Mouse (Mus musculus) erythroblast, adult 5-6 weeks (primary cell): ENCODE data around the gene Folh1. TPM values are rescaled to one million over a fixed set of nuclear protein-coding genes. Genes with fewer than 3 reads are reported as not detected.
"Not testable (repeated sequence)": the region's sequence is repeated elsewhere in the genome, so short reads cannot be mapped to it uniquely, and the experiment has no call there.

Experiments used
- ATAC-seq: replicated peaks from 2 replicates; pipeline ENCODE4 v1.8.0; 2016; ENCODE audit warnings: moderate number of reproducible peaks, mild to moderate bottlenecking, moderate TSS enrichment, inconsistent platforms; ENCODE audit not compliant: poor library complexity, low FRiP score, severe bottlenecking
- total RNA-seq, 2 experiments: library from RNA; stranded (forward) in 1 of 2; stranded (reverse) in 1 of 2; fragments of 150-400 nt in 1 of 2; fragments of 200-764, 138-1000 nt in 1 of 2; gene quantifications; 2 replicates each; pipeline versions ENCODE4 v1.2.3 to v1.2.4; 2015 to 2017; ENCODE audit warnings: low replicate concordance in 2 of 2

The Folh1 gene
- not detected in 2 replicates for total RNA-seq (2015; ENCODE audit: low replicate concordance)
- not detected in 2 replicates for total RNA-seq (2017; ENCODE audit: low replicate concordance)

- ATAC-seq, result no peak
Observed at GRCm38 (mm10) chr7:86775617-86776325, at the start of gene Folh1. Gene Folh1, minus strand, starts transcription at chr7:86775943.

GRCm38 (mm10) chr7:86816466-86816865 lies 40.7 kb upstream of the Folh1 start:
- ATAC-seq, result no peak

GRCm38 (mm10) chr7:86815716-86816115 lies 40.0 kb upstream of the Folh1 start:
- not testable (repeated sequence) for ATAC-seq

DNA sequence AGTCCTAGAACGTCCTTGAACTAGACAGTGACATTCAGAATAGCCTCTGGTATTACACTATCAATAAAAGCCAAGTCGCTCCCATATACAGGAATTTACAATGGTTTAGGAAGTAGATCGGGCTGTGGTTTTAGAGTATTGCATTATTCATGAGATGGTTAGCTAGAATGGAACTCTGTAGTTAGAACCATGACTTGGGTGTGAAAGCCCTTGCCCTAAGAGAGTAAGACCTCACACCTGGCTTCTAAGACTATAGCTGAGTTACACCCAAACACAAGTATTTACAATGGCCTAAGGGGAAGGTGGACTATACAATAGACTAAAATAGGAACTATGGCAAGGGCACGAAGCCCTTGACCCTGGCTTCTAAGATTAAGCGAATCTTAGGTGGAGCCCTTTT lies 39.5 kb upstream of the Folh1 start:
- ATAC-seq, result not testable (repeated sequence)

DNA sequence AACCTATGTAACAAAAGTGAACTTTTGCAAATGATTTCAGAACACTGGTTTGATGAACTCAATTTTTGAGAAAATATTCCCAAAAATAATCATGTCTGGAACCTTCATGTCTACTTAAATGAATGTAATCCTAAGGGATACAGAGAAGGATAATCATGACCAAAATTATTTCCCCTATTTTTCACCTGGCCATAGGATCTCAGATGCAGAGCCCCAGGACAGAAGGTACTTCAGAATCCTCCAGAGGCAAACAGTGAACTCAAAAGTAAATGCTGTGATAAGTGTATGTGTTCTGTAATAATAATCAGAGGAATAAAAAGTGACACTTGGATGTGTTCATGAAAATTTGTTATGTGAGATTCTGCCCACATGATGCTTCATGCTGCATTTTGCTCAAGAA lies 19.0 kb upstream of the Folh1 start, which contains the start of gene Vmn2r77:
Gene Vmn2r77 (plus strand): TSS at position 301 of the 400 bp plus-strand sequence.
- ATAC-seq, result no peak

DNA sequence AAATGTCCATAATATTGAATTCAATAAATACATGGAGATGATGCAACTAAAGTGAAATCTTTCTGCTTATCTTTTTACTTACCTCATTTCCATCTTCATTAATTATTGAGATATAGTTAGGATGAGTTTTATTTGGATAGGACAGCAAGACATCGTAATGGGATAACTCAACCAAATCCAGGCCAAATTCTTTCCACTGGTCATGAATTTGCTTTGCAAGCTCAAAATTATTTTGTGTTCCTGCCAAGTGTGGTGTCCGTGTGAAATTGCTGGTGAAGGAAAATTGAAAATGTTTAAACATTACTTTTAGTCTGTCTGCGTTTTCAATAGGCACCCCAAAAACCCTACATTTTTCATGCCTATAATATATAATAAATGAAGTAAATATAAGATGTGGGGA lies 4.1 kb downstream of the Folh1 start:
- no peak for ATAC-seq

DNA sequence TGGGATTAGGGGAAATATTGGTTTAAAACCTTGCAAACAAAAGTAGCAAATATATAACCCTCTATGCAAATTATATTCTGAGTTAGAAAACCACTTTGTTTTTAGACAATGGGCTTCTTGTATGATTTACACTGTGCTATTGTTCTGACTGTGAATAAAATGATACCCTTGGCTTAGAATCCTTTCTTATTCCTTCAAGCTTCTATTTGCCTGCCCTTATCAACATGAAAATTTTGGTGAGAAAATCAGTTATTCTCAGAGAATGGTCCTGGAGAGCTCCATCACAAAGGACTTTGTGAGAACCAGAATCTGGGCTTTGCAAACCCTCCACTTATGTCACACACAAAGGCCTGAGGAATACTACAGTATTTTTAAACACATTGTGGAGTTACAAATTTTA lies 11.1 kb downstream of the Folh1 start:
- no peak for ATAC-seq

GRCm38 (mm10) chr7:86760751-86761150 lies 15.0 kb downstream of the Folh1 start:
- no peak for ATAC-seq

GRCm38 (mm10) chr7:86725013-86725412 lies 50.7 kb downstream of the Folh1 start:
- no peak for ATAC-seq

DNA sequence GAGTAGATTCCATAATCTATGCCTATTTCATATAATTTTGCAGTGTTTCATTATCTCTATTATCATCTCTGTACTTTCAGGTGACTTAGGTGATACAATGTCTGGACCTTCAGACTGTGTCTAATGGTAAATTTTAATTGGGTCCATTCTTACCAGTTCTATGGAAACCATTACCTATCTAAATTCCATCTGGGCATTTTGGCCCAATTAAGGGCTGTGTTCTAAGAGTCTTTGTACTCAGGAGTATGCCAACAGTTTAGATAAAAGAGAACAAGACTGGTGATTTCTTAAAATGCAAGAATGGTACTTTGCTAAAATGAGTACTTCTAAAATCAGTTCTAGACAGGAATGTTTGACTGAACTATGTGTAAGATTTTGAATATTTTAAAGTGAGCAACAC lies 87.7 kb downstream of the Folh1 start, which contains the start of gene Olfr292:
Gene Olfr292 (plus strand): TSS at position 301 of the 400 bp plus-strand sequence.
- no peak for ATAC-seq

Other genes starting within 250 kb of the Folh1 start
- not detected in 2 replicates for gene Olfr295, start 192.1 kb downstream of the Folh1 start, total RNA-seq (2015; ENCODE audit: low replicate concordance)
- not detected in 2 replicates for gene Olfr295, start 192.1 kb downstream of the Folh1 start, total RNA-seq (2017; ENCODE audit: low replicate concordance)
- gene Olfr294, start 159.3 kb downstream of the Folh1 start, total RNA-seq (2015; ENCODE audit: low replicate concordance), result not detected in 2 replicates
- gene Olfr294, start 159.3 kb downstream of the Folh1 start, total RNA-seq (2017; ENCODE audit: low replicate concordance), result not detected in 2 replicates
- not detected in 2 replicates for gene Olfr293, start 126.9 kb downstream of the Folh1 start, total RNA-seq (2015; ENCODE audit: low replicate concordance)
- gene Olfr293, start 126.9 kb downstream of the Folh1 start, total RNA-seq (2017; ENCODE audit: low replicate concordance), result 0.09 TPM in 1 of 2 replicates, not detected in the other
- not detected in 2 replicates for gene Olfr292, start 87.6 kb downstream of the Folh1 start, total RNA-seq (2015; ENCODE audit: low replicate concordance)
- gene Olfr292, start 87.6 kb downstream of the Folh1 start, total RNA-seq (2017; ENCODE audit: low replicate concordance), result not detected in 2 replicates
- gene Vmn2r77, start 19.1 kb upstream of the Folh1 start, total RNA-seq (2015; ENCODE audit: low replicate concordance), result not detected in 2 replicates
- not detected in 2 replicates for gene Vmn2r77, start 19.1 kb upstream of the Folh1 start, total RNA-seq (2017; ENCODE audit: low replicate concordance)
- gene Vmn2r78, start 139.2 kb upstream of the Folh1 start, total RNA-seq (2015; ENCODE audit: low replicate concordance), result not detected in 2 replicates
- not detected in 2 replicates for gene Vmn2r78, start 139.2 kb upstream of the Folh1 start, total RNA-seq (2017; ENCODE audit: low replicate concordance)
- not detected in 2 replicates for gene Vmn2r79, start 220.2 kb upstream of the Folh1 start, total RNA-seq (2015; ENCODE audit: low replicate concordance)
- gene Vmn2r79, start 220.2 kb upstream of the Folh1 start, total RNA-seq (2017; ENCODE audit: low replicate concordance), result not detected in 2 replicates